Mouse (Mus musculus) kidney, postnatal 4 days (tissue): Measurements from ENCODE around the gene 1600014C10Rik.
A peak's percentile ranks its signal among the peaks of the same experiment; 100 is the strongest.

ENCODE experiments used
- DNase-seq, 2 experiments: peaks; one replicate each; pipeline ENCODE4 v3.0.0; 2021; ENCODE audit warnings: mixed read lengths in 2 of 2

The 1600014C10Rik gene

DNA sequence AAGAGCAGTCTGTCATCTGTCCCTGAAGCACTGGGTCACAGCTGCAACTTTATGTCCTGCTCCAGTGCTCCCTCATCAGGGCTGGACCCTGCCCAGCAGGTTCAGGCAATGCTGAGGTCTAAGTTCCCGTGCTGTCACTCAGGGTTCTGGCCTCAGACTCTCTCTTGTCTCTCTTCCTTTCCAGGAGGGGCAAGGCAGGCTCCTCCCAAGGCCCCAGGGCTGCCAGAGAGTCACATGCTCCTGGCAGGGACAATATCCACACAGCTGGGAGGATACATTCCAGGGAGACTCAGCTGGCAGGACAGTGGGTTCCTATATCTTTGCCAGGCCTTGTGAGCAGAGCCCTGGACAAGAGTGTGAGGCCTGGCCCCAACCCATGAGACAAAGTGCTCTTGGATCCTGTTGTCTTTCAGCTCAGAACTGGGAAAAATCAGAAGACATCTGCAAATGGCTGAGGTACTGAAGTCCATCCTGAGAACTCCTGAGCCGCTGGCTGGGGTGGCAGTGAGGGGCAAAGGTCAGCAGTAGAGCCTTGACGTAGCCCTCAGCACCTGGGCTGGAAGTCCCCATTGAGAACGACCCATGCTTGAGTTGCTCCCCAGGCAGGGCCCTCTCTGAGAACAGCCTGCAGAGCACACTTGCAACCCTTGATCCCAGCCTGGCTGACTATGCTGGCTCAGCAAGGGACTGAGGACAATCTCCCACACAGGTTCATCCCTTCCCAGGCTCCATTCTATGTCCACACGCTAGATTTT, 34.6 kb downstream of the 1600014C10Rik start:
- peak; percentile 66 to 78 for DNase-seq

DNA sequence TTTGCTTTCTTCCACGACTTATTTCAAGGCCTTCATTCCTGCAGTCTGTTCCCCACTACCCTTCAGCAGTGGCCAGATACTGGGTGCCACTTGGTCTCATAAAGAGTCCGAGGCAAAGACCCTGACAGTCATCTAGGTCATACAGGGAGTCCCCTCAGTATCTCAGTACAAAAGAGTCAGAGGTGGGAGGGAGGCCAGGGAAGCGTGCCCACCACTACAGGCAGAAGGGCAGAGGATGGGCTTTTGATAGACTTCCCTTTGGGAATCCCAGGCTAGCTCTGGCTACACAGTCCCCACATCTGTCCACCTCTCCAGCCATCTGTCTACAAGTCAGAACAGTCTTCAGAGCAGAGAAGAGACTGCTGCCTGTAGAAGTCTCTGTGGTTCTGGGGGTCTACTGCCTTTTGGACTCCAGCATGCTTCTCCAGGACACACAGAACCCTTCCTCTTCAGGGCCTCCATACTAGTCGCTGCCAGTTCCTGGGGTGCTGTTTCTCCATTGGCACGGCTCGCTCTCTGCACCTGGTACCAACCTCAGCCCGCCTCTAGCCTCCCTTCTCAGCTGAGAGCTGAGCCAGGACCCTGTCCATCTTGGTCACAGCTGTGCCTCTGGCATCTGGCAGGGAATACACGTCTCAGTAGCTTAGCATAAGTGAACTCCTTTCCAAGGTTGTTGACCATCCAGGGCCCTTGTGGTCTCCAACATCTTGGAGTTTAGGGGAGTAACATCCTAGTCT, 35.8 kb downstream of the 1600014C10Rik start:
- DNase-seq, result no peak

DNA sequence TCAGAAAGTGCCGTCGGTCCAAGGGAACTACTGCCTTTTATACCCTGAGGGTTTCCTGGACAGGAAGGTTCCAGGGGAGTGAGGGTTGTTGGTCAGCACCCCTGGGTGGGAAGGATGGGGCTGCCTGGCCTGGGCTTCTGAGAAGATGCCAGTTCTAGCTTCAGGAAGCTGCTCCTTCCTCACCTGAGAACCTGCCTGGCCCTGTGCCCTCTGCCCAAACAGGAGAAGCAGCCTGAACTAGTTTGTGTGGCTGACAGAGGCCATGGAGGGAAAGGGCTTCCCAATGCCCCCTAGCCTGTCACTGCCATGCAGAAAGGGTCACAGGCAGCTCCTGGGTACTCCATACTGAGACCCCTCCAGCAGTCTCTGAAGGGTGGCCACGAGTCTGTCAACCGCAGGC, 36.5 kb downstream of the 1600014C10Rik start:
- DNase-seq, result no peak

DNA sequence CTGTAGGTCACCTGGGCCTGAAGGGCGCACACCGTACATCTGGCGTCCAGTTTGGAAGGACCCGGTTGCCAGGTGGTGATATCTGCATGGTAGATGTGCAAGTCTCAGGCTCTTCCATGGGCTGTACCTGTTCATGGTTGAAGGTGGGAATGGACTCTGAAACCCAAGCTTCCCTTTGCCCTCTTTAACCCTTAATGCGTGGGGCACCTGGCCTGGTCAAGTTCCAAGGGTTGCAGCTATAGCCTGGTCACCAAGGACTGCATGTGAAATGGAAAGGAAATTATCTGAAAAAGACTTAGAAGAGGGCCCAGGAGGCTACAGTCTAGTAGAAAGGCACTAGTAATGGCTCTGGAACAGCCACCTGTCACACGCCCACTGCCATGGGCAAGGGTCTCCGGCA, 37.8 kb downstream of the 1600014C10Rik start:
- DNase-seq, result no peak

DNA sequence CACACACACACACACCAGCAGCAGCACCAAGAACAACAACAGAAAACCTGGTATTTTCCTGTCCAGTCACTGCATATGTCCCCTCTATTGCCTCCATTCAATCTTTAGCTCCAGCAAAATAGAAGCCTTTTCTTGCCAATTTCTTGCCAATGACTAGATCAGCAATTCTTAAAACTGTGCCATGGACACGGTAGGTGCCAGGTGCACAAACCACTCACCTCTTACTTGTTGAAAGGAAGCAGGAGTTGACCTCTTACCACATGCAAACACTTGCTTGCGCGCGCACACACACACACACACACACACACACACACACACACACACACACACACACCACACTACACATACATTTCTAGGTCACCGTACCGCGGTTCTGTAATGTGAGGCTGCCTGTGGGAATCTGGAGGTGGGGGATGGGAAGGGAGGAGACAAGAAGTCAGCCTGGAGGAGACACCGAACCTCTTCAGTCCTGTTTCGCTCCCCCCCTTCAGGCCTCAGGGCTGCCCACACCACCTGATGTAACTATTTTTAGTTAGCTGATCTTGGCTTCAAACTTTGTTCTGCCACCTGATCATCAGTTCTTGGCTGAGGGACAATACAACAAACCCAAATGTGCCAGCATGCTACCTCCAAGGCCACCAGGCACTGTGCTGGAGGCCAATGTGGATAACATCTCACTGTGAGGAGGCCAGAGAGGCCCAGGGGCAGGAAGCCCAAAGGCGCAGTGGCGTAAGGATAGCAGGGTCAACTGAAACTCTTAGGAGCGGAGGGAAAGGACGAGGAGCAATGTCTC, 41.8 kb downstream of the 1600014C10Rik start:
- DNase-seq, result peak in 1 of 2 experiments; percentile 24

DNA sequence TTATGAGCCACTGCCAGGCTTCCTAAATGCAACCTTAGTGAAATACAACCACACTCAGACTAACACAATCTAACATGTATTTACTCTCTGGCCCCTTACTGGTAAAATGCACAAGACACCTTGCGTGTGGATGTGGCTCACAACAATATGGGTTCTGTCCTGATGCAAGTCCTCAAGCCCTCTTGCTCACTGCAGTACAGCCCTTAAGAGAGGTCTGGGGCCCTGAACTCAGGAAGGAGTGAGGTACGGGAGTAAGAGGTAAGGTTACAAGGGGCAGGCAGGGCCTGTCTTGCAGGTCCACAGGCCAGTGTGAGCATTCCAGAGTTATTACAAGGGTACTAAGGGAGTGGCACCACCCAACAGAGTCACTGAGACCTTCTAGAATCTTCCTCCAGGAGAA, 43.2 kb downstream of the 1600014C10Rik start:
- no peak for DNase-seq

DNA sequence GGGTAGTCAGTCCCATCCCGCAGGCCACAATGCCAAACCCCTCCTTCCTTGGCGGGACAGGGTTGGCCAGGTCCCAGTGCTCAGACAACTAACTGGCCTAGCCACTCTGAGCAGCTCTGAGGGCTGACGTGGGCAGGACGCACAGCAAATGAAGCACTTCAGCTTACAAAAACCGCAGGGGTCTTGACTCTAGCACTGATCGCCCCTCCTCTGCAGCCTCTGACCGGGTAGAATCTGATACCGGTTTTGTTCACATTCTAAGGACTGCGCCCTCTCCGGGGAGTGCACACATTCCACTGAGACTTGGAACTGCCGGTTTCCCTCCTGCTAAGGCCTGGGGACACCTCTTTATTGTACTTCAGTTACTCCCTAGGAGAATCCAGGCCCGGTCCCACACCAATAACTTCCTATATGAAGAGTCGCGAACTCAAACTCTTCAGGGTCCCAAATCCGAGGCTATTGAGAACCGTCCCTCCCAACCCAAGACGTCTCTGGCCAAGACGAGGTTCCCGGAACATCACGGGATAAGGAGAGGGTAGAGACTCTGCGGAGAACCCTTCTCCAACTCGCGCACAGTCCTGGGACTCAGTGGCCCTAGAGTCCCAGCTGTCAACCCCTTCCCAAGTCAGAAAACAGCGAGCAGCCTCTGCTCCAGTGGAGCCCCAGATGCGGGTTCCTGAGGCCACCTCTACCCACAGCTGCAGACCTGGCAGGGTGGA, 44.3 kb downstream of the 1600014C10Rik start:
- peak; percentile 77 to 82 for DNase-seq

DNA sequence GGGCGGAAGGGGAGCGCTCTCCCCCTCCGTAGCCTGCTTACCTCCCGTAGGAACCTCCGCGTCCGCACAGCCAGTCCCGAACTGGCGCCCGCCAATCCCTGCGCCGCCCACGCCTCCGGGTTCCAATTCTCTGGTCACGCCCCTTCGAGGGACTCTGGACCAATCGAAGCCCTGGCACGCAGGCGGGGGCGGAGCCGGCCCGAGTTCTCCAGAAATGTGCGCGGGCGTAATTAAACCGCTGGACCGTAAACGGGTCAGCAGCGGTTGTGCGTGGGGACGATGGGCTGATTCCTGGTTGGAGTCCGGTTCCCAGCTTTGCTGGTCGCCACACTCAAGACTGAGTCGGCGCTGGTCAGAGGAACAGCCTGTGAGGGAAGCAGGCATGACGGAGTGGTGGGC, 44.9 kb downstream of the 1600014C10Rik start, which contains the start of gene Plekhf1:
TSS of gene Plekhf1 (minus strand) at position 117 of the 399 bp plus-strand sequence.
- DNase-seq, result peak; percentile 97 to 98

DNA sequence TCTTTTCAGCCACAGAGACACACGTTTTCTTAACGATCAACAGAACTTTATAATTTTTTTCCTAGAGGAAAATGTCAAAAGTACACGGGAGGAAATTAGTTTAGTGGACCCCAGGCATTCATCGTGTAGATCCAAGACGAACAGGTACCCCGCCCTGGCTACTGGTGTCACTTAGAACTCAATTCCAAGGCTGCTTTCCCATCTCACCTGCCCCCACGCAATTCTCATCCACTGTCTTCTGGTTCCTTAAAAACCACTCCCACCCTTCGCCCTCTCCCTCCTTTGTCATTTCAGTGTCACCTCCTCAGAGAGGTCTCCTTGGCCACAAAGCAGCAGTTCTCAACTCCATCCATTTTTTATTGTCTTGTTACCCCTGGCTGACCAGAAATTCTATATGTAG, 45.3 kb downstream of the 1600014C10Rik start:
- no peak for DNase-seq

DNA sequence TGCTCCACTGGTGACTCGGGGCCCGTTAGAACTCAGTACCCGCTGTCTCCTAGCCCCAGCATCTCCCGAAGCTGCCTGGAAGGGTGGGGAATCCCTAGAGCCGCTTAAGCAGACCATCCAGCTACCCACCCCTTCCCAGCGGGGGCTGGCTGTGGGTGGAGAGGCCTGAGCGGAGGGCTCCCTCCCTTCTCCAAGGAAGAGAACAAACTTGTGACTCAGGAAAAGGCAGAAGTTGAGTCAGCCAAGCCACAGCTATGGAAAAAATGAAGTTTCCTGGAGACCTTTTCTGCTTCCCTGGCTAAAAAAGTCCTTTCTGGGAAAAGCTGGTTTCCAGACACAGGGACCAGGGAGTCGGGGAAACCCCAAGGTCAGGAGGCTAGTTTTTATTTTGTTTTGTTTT, 47.3 kb downstream of the 1600014C10Rik start:
- DNase-seq, result peak; percentile 34 to 48

DNA sequence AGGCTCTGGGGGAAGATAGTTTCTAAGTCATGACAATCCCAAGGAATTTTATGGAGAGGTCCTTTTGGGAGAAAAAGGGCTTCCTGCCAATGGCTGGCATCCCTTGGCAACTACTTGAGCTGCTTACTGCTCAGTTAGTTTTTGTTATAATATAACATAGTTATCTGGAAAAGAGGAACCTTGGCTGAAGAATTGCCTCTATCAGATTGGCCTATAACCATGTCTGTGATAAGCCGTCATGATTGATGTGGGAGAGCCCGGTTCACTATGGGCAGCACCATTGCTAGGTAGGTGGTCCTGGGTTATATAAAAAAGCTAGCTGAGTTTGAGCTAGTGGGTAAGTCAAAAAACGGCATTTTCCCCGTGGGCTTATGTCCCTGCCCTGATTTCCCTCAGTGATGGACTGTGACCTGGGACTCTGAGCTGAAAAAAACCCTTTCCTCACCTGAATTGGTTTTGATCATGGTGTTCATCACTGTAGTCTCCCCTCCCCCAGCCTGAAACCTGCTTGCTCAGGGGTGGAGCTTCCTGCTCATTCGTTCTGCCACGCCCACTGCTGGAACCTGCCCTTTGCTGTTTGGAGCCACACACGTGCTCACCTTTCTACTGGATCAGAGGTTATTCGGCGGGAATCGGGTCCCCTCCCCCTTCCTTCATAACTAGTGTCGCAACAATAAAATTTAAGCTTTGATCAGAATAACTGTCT, 53.5 kb downstream of the 1600014C10Rik start:
- no peak for DNase-seq

DNA sequence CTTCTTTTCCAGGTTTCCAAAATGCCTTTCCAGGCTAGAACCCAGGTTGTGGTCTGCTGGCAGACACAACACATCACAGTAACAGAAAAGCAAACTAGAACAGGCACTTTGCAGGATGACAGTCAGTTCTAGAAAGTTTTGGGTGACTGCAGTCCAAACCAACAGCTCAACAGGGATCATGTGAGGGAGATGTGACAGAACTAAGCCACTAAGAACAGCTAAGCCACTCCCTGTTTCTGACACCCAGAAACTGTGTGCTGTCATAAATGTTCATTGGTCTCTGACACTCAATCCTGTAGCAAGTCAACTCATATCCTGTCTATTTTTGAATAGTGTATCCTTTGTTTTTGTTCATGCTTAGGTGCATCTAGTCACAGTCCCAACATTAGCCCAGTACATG, 54.1 kb downstream of the 1600014C10Rik start:
- no peak for DNase-seq

DNA sequence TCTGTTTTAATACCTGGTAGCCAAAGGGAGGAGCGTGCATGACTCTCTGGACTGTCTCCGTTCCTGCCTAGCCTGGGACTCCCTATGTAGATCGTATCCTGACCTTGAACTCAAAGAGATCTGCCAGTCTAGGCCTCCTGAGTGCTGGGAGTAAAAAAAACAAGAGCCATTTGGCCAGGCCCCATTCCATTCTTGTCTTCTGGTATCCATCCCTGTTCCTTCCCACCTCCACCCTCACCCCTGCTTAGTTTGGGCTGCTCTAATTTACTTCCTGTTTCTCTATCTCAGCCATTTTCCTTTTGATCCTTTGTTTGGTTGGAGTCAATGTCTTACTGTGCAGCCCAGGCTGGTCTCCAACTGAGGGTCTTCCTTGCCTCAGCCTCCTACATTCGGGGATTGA, 59.4 kb downstream of the 1600014C10Rik start:
- no peak for DNase-seq
